Mouse (Mus musculus): ENCODE results near the gene Fermt1. TPM values are rescaled to one million over a fixed set of nuclear protein-coding genes. Genes with fewer than 3 reads are reported as not detected.

Fermt1 gene
- total RNA-seq, 2 experiments from 2014 or later: not detected

DNA sequence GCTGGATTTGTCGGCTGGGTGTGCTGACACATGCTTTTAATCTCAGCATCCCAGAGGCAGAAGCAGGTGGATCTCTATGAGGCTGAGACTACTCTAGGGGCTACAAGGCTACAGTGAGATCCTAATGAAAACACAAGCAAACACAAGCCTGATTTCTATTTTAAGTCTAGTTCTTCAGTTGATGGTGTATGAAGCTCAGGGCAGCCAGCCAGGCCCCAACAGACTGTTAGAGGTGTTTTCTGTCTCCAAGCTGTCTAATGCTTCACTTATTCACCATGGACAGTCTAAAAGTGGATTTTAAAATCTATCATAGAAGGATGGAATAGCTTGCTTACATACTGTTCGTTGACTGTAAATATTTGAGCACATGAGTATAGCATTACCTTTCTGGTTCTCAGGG lies 84.2 kb downstream of the Fermt1 start:
- DNase-seq: no peak

DNA sequence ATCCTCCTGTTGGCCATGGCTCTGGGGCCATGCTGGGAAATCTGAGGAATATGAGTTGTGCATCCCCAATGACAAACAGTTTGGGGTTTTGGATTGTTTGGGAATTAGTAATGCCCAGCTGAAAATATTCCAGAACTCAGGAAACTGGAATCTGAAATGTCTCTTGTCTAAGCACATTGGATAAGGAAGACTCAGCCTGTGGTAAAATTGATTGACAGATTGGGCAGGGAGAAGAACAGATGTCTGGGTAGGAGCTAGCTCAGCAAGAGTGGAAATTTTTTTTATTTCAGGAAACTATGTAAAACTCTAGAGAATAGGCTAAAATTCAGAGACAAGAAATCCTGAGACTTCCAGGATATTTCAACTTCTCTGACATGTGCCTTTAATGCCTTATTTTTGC lies 85.3 kb downstream of the Fermt1 start:
- DNase-seq: no peak

- DNase-seq: no peak
Observed at GRCm38 (mm10) chr2:132856333-132856732, 89.4 kb downstream of the Fermt1 start.

Other genes starting within 250 kb of the Fermt1 start
- under 1 TPM; 0.42 to 0.52 TPM for gene Chgb, start 164.6 kb downstream of the Fermt1 start, total RNA-seq (2021)
- gene Trmt6, start 129.9 kb downstream of the Fermt1 start, total RNA-seq (2021): 1 to 10 TPM; 7.9 to 9.8 TPM
- gene Mcm8, start 129.8 kb downstream of the Fermt1 start, total RNA-seq (2021): 1 to 10 TPM; 1.5 to 2.1 TPM
- gene Crls1, start 99.2 kb downstream of the Fermt1 start, total RNA-seq (2021): 10 to 100 TPM; 17.1 to 19.0 TPM
- gene Lrrn4, start 65.0 kb downstream of the Fermt1 start, total RNA-seq (2021): under 1 TPM; 0.07 to 0.09 TPM

Data from gastrocnemius, postnatal 10 days (tissue).